Mouse (Mus musculus) embryonic fibroblast, embryonic 13.5 days (primary cell): ENCODE results near the gene Kcna6.

ENCODE experiments used
- CTCF ChIP-seq: IDR thresholded peaks from 2 replicates; pipeline ENCODE4 v1.5.1; 2011; ENCODE audit warnings: mild to moderate bottlenecking, control low read depth, low read length, moderate library complexity, borderline replicate concordance; ENCODE audit not compliant: insufficient read depth
- POLR2A ChIP-seq: IDR thresholded peaks from 2 replicates; pipeline ENCODE4 v1.6.1; 2011; ENCODE audit warnings: low read depth, mild to moderate bottlenecking, control low read depth, low read length, moderate library complexity

DNA sequence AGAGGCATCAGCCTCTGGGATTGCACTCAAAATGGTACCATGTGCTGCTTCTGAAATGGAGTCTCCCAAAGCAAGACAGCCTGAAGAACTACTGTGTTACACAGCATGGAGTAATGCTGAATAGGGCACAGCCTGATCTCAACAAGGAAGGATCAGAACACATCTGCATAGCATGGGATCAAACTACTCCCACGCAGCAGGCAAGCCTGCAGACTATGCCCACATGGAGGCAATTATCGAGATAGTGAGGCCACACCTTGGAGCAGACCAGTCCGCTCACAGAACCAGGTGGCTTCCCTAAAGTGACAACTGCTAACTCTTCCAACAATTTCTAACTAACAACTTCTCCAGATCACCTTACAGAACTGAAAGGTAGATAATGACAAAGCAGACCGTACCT is 53.4 kb downstream of the Kcna6 start:
- no peak for TF ChIP-seq CTCF
- TF ChIP-seq POLR2A = no peak
